Mouse (Mus musculus) monocyte, adult 2 months (primary cell): Measurements from ENCODE around the gene Gm20388.

Source experiments
- DNase-seq, 2 experiments: peaks; one replicate each; pipeline ENCODE4 v3.0.0; 2022; ENCODE audit warnings: low spot score in 2 of 2, low read depth in 1 of 2

Gene Gm20388

DNA sequence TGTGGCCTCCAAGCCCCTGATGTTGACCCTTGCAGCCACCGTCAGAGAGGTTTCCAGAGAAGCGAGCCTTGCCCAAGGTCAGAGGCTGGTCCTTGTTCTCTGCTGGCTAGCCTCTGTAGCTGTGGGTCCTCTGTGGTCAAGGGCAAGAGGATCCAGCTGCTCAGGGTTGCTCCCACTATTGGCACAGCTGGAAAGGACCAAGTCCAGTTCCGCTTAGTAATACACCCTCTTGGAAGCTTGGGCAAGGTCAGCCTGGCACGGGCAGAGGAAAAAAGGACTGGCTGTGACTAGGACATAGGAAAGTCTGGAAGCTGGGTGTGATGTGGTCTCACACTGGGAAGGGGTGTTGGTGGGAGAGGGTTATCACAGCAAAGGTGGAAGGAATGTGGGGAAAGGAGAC lies 538.5 kb downstream of the Gm20388 start:
- no peak for DNase-seq

DNA sequence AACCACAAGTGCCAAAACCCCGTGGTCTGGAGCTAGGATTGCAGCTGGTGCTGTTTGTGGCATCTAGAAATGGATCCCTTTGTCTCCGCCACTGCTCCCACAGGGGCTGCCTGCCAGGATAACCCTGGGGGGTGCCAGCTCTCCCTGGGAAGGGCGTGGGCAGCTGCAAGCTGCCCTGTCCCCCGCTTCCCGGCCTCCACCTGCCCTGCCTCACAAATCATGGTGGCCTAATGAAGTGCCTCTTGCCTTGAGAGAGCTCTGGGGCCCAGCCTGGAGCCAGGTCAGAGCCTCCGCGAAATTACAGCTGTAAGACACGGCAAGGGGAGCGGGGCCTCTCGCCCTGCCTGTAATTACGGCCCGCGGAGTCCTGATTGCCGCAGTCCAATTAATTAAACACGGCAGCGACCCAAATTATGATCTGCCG lies 539.0 kb downstream of the Gm20388 start:
- DNase-seq: no peak

DNA sequence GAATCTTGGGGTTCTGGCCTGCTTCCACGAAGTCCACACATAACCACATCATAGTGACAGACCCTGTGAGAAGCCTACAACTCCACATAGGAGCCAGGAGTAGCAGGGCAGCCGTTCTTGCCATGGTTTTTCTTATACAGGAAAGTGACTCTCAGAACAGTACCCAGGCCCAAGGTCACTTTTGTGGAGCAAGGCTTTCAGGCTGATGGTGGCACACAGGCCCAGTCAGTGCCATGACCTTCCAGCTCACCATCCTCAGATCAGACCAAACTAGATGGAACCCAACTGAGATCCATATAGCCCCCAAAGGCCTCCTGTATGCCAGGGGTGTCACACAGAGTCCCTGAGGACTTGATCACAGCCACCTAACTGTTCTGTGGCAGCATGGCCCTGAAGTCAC lies 541.5 kb downstream of the Gm20388 start:
- no peak for DNase-seq

DNA sequence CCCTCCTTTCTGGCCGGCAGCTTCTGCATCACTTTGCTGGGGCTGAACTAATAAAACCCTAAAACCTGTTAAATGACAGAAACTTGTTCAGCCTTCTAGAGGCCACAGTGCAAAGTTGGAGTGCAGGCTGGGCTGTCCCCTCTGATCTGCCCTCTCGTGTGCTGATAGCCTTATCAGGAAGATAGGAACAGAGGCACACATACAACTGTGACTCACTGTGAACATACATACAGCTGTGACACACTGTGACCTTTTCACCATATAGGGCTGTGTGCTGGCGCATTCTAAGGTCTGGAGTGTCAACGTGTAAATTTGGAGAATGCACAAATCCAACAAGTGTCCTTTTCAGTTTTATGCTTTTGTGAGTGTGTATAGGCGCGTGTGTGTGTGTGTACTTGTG lies 543.8 kb downstream of the Gm20388 start:
- DNase-seq: no peak

DNA sequence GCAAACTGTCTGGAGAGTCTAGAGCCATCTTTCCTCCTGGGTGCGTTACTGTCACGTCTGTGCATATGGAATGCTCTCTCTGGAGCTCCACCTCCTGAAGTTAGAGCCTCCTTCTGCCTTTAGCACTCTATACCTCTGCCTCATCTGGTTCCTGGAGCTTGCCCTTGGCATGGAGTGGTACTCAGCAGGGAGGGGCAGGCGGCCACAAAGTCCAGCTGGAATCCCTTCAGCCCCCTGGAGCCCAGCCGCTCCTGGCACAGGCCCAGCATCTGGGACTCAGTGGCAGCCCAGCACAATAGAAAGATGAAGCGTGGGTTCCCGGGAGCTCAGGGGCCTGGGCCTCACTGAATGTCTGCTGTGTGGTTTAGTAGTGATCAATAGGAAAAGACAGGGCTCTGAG lies 549.7 kb downstream of the Gm20388 start:
- DNase-seq: no peak

DNA sequence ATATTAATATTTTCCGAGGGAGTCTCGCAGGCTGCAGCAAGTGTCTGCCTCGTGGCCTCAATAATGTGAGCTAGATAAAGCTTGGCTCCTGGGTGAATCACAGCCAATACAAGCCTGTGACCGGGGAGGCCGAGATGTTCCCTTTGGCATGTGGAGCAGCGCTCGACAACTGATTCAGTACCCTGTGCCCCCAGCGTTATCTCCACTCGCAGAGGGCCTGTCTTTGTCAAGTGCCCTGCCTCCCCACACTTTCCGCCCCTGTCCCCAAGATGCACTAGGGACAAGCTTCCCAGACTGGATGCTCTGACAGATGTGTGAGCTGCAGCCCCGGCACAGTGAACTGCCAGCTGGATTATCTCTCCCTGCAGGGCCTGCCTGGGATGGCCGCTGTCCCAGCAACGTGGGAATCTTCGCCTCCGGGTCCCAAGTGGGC lies 551.5 kb downstream of the Gm20388 start:
- DNase-seq: no peak

DNA sequence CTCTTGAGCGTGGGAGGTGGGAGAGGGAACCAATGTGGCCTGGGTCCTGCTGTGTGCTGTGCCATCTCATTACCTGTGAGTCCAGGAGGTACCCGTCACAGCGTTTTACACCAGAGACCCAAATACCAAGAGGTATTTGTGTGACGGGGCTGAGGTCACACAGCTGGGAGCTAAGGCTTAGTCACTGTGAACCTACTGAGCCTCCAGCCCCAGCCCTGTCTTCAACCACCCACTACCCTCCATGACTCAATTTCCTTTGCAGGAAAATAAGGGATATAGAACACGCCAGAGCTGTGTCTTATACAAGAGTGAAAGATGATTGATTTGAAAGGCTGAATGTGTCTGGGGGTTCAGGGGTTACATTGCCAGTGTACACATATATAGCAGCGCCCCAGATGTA lies 552.0 kb downstream of the Gm20388 start:
- no peak for DNase-seq

DNA sequence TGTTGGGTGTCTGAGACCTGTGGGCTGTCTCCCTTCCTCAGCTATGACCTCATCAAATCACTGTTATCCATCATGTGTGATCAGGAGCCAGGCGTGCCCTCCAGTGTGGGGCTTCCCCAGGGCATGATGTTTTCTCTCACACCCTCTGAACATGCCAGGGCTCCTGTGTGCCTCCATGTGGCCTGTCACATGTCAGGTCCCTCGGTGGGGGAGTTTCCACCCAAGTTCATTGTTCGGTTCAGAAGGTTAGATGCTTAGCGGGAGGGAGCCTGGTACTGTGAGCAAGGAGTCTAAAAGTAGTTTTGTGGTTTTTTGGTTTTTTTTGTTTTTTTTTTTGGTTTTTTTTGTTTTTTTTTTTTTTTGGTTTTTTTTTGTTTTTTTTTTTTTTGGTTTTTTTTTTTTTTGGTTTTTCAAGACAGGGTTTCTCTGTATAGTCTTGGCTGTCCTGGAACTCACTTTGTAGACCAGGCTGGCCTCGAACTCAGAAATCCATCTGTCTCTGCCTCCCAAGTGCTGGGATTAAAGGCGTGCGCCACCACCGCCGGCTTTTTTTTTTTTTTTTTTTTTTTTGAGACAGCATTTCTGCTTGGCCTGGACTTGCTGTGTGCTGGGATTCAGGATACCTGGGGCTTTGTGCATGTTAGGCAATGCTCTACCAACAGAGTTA lies 553.4 kb downstream of the Gm20388 start:
- no peak for DNase-seq

DNA sequence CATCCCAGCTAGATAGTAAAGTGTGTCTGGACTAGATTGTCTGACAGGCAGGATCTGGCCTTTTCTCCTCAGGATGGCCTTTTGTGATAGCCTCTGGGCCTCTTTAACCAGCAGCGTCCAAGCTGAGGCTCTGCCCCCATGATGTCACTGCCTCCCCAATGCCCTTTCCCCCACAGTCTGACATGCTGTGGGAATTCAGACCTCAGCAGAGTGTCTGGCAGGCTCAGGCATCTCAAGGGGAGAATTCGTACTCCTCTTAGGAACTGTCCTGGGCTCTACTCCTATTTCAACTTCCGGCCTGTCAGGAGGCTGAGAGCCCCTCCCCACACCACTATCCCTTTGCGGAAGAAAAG lies 553.9 kb downstream of the Gm20388 start:
- no peak for DNase-seq

DNA sequence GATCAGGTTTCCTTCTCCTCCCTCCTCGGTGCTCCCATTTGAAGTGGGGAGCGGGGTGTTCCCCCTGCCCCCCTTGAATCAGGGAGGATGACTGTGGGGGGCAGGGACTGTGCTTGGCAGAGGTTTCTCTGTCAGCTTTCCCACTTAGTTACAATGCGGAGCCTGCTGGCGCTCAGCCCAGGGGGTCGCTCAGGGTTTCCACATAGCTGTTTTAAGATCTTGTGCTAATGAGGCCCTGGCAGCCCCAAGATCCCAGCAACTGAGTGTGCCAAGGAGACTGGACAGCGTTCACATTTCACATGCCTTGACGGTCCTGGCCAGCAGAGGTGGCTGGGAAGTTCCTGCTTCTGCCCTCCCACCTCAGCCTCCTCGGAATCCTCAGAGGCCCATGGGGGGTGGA lies 555.1 kb downstream of the Gm20388 start:
- no peak for DNase-seq

DNA sequence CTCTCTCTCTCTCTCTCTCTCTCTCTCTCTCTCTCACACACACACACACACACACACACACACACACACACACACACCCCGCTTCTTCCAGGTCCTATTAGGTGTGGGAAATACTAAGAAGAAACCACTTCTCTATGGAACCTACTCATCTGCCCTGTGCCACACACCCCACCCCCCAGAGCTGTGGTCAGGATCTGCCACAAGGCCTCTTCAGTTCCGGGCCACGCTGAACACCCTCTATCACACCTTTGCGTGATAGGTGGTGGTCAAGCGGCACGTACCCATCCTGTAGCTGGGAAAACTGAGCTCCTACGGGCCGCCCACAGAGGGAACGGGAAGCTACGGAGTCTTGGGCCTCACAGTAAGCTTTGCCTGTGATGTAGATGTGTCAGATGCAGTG lies 555.6 kb downstream of the Gm20388 start:
- no peak for DNase-seq

DNA sequence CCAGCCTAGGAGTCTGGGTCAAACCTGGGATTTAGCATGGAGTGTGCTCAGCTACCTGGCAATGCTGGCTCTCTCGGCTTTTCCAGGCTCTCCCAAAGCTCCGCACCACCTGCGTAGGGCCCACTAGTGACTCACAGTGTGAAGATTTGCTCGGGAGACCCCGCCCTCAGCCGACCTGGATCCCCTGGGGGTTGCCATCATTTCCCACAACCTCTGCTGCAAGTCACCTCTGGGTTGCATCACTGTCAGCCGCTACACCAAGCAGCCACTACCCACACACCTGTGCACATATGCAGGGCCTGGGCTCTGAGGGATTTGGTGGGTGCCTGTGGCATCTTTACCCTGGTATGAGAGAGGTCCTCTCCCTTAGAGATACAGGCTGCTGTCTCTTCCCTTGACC lies 557.0 kb downstream of the Gm20388 start:
- DNase-seq: no peak

DNA sequence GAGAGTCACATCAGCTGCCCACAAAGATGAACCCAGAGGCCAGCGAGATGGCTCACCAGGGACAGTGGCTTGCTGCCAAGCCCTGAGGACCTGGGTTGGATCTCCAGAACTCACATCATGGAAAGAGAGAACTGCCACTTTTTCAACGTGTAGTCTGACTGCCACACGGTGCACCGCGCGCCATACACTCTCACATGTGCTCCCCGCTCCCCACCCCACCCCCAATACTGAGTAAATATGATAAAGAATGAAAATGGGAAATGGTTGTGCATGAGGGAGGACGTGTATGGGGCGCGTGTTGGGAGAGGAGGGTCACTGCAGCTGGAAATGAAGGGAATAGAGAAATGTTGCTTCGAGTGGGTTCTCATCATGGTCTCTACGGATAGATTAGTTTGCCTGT lies 559.5 kb downstream of the Gm20388 start:
- no peak for DNase-seq

DNA sequence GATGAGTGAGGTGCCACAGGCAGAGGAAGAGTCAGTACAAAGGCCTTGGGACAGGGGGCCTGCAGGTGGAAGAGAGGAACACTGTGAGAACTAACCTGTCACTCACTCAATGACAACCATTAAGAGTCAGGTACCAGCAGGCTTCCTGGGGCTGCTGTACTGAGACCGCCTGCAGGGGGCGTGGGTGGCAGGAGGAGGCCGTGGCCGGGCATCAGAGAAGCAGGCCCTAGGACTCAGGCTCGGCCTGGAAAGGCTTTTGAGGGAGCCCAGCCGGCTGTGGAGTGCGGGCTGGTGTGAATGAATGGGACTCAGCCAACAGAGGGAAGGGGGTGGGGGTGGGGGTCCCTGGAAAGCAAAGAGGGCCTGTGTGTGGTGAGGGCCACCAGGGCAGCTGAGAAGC lies 560.5 kb downstream of the Gm20388 start:
- DNase-seq: no peak

DNA sequence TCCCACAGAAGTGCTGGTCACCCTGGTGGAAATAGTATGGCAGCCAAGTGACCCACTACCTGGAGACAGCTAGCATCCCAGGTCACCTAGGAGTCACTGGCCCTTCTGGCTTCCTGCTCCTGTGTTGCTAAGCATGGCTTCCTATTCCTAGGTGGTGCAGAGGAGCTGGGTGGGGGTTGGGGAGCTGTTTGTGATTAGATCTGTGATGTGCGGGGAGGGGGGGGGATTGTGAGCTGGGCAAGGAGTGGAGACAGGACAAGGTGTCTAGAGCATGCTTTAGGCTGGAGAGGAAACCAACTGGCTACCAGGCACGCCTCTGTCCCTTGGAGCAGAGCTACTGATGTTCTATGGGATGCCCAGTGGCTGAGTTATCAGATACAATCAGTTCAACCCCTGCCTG lies 561.1 kb downstream of the Gm20388 start:
- no peak for DNase-seq

DNA sequence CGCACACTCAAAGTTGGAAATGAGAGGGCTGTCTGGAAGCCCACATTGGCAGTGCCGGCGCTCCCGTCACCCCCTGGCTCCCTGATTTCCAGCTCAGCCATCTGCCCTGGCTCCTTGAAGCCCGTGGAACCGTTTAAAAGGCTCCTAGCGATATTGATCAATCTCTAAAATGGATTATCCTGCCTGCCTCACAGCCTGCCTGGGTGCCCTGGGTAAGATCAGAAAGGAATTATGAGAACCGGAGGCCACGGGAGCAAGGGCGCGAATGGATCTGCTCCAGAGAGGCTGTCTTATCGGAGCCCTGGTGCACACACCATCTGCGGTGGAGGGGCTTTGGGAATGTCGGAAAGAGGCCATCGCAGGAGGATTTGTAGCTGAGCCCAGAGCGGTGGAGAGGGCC lies 561.6 kb downstream of the Gm20388 start:
- DNase-seq: no peak

DNA sequence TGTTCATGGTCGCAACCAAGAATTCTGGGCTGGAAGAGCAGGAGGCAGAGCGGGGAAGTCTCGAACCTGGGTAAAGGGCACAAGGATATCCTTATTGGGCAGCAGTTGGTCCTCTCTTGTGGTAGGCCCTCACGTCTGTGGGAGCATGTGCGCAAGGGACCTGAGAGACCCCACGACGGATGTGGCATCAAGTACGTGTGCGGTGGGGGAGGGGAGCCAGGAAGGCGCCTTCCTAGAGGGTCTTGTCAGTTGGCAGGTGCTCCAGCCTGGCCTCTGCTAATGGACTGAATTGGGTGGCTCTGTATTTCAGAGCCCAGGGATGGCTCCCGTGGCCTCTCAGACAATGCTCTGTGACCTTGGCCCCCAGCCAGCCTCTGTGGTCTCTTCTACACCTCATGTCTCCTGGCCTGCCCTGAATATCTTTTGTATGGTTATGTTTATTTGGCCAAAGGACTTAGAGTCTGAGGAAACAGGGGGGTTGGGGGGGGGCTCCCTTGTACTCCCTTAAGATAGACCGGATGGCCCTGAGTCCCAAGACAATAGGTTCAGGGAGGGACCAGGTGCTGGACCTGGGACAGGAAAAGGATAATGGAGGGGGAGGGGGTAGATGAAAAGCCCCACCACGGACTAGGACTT lies 563.2 kb downstream of the Gm20388 start:
- no peak for DNase-seq

DNA sequence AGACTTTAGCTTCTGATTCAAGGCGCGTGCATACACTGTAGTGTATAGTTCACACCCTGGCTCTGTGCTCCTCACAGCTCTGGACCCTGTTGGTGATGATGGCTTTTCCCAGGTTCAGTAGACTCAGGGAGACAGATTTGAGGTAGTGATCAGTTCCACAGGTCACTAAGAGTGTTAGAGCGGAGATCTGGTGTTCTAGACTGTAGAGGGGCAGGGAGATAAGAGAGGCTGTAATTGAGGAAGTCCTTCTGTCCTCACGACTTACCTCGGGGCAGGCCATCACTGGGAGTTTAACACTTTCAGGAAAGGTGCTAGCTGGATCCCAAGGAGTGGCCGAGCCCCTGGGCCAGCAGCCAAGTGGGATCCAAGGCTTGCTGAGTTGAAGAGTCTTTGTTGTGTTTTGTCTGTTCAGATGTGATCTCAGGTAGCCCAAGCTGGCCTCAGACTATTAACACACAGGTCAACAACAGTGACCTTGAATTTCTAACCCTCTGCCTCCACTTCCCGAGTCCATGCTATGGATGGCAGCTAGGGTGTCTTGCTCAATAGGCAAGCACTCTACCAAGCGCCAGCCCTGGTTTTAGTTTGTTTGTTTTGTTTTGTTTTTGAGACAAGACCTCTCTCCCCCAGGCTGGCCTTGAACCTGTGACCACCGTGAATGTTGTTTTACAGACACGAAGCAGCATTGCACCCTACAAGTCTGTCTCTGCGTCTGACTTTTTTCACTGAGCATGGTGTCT lies 564.0 kb downstream of the Gm20388 start:
- no peak for DNase-seq

DNA sequence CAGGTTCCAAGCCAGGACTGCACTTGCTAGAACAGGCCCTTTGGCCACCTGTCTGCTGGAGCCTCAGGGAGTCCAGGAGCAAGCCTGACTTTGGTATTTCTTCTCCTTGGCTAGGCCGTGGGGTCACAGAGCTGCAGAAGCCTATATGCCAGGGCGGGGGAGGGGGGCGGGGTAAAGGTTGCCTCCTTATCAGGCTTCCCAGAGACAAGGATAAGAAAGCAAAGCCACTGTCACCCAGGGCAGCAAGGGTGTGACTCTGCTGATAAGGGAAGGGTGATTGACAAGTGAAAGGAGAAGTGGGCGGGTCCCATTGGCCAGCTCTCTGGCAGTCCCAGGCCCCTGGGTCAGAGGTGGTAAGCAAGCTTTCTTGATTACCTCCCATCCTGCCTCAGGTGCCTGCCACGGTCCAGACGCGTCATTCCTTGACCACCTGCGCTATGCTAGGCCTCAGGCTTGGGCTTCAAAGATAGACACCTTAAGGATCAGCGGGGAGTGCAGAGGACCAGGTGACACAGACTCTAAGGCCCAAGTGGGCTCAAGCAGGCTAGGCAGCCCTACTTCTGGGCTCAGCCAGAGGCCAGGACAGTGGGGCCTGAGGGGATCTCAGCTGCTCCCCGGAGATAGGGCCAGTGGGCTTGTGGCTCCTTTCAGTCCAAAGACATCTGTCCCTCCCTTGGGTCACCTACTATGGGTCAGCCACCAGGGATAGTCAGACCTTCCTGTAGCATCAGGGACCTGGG lies 565.0 kb downstream of the Gm20388 start:
- no peak for DNase-seq

DNA sequence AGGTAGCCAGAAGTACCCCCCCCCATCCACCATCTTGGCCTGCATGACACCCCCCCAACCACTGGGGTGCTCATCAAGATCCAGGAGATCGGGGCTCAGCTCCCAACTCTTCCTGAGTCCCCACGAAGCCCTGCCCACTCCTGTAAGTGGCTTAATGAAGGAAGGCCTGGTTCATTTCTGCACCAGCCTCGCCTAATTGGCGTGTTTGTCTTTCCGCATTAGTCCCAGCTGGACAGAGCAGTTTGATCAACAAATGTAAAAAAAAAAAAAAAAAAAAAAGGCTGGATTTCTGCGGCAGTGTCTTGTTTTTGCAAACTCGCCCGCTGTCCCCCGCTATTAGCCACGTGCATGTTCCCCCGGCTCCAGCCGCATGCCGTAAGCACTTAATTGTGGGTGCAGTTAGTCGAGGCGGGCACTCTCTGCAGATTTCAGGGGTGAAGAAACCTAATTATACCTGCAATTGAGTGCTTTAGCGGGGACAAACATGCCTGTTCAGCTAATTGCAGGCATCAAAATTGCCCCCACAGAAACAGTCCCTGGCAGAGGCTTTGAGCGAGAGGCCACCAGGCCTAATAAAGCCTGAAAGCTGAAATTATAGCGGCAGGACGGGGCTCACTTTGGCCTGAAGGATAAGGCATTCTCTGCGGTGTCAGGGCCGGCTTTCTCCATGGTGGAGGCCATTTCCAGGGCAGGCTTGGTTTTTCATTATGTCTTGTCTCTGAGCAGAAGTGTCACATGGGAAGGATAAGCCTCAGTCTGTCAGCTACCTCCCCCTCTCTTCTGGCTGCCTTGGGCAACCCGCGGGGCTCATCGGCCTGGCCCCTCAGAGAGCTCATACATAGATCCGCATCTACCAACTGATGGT lies 566.3 kb downstream of the Gm20388 start:
- no peak for DNase-seq

DNA sequence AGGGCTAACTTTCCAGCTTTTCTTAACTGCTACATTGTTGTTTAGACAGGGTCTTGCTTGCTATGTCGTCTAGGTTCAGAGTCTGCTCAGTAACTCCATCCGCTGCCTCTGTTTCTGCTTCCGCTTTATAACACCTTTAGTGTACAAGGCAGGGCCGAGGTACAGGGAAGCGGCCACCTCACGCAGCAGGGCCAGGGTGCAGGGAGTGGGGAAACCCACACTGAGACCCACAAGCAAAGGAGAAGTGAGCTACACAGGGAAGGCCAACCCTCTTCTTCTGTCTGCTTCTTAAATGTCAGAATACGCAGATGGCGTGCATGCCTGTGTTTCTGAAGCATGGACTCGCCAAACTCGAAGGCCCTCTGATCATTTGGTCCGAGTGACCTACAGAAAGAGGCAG lies 568.1 kb downstream of the Gm20388 start:
- DNase-seq: no peak
